Mouse (Mus musculus) kidney, postnatal 36 days (tissue): ENCODE data around the gene Fam168a.
"Not testable (repeated sequence)": the region's sequence is repeated elsewhere in the genome, so short reads cannot be mapped to it uniquely, and the experiment has no call there.

Experiments used
- DNase-seq, 2 experiments: peaks; one replicate each; pipeline ENCODE4 v3.0.0; 2021 to 2022; ENCODE audit warnings: mixed read lengths in 2 of 2

Gene Fam168a

GRCm38 (mm10) chr7:100706883-100707480, 547 bp downstream of the Fam168a start:
- DNase-seq, result peak in 1 of 2 experiments; percentile 3

DNA sequence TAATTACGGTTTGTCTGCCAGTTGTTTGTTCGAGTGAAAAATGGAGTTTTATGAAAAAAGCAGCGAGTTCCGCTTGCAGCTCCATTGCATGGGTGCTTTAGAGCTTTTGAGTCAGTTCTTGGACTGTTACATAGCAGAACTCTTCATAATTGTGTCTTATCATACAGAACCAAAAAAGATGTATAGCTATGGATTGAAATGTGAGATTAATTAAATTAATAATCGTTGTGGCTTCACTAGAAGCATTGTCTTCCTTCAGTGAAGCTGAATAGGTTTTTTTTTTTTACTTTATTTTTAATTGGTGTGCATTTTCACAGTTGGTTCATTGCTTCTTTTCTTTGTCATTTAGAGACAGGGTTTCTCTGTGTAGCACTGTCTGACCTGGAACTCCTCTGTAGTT, 12.3 kb downstream of the Fam168a start:
- DNase-seq, result no peak

DNA sequence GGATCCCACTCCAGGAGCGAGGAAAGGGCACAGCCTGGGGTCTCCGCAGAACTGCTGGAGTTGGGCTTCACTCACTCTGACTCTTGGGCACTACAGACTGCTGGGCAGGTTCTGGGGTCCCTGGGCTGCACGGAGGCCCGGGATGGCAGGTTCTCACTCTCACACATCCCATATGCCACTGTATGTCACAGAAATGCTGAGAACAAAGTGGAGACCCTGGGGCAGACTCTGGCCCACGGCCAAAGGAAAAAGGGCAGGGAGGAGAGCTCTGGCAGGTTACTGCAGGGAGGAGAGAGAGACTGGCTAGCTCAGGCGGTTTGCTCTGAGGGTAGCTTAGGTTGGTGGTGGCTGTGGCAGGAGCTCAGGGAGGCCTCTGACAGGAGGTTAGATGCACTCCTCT, 15.8 kb downstream of the Fam168a start:
- DNase-seq, result no peak

DNA sequence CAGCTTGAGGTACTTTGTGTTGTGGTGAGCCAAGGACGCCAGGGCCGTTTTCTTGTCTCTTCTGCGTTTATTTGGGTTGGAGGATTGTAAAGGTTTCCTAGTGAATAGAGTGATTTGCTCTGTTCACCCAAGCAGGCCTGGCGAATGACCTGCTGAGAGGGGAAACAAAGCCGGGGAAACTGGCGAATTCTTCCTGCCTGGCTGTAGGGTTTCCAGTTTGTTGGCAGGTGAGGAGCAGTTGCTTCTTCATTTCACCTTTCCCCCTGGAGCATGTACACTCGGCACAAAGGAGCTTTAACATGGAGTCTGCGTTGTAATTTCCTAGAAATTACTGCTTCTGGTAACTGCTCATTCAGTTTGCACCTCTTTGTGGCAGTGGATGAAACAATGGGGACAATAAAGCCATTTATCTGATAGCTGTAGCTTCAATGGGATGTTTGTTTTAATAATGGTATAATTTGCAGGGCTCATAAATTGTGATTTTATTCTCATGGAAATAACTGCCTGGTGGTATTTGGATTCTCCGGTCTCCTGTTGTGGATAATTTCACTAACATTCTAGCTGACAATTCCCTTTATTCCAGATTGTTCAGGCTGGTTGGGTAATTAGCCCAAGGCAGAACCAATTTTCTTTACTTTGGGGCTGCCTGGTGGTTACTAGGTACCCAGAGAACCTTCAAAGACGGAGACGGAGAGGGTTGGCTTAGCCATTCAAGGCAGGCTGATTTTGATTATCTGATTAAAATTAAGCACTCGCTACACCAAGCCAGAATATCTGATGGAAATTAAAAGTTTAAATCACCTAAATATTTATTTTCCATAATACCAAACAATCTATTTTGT, 17.2 kb downstream of the Fam168a start:
- no peak for DNase-seq

DNA sequence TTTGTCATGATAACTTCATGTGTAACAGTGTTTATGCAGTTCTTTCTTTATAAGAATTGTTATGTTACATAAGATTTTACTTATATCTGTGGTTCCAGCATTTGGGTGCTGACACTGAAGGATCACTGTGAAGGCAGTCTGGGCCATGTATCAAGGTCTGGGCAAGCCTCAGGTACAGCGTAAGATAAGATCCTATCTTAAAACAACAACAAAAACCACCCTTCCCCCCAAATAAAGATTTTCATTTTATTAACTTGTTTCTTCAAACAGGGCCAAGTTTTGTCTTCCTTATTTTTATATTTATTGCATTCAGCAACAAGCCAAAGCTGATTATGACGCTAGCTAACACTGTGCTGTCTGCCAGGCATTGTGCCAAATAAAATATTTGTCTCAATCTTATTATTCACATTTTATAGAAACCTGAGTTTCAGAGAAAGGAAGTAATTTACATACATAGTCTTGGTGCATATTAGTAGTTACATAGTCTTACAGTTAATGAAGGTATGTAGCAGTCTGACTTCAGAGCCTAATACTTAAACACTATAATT, 21.2 kb downstream of the Fam168a start:
- peak in 1 of 2 experiments; percentile 5 for DNase-seq

- no peak for DNase-seq
These were observed 23.3 kb downstream of the Fam168a start for GRCm38 (mm10) chr7:100729778-100730177.

DNA sequence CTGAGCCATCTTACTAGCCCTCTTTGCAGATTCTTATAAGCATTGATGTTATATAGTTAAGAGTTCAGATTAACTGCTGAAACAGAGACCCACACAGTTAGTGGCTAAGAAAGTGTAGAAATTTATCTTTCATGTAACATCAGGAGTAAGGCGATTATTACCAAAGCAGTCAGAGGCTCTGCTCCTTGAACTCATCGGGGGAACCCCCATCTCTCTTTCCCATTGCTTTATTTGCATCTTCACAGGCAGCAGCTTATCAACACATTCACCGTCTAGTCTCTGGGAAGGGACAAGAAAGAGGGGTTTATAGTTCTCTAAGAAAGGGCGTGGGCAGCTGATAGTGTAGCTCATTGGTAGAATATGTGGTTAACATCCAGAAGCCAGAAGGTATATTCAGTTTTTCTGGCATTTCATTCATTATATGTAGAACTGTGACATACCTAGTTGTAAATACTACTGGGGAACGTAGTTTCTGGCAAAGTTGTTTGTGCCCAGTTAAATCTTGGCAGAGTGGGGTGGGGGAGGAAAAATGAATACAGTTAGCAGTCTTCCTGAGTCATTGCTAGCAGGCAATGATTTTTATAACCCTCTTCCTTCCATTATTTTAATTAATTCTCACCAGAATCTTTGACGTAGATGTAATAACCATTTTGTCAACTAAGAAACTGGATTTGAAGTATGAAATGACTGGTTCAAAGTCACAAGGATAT, 26.1 kb downstream of the Fam168a start:
- no peak for DNase-seq

- peak in 1 of 2 experiments; percentile 5 for DNase-seq
These were observed 26.8 kb downstream of the Fam168a start for GRCm38 (mm10) chr7:100733051-100733813.

GRCm38 (mm10) chr7:100734201-100734600, 27.8 kb downstream of the Fam168a start:
- DNase-seq, result no peak

DNA sequence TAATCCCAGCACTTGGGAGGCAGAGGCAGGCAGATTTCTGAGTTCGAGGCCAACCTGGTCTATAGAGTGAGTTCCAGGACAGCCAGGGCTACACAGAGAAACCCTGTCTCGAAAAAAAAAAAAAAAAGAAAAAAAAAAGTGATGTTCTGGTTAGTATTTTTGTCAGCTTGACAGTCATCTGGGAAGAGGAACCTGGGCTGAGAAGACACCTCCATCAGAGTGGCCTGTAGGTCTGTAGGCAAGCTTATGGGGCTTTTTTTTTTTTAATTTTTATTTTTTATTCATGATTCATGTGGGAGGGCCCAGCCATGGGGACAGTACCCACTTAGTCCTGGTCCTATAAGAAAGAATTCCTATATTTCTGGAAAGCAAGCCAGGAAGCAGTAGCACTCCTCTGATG, 28.5 kb downstream of the Fam168a start:
- not testable (repeated sequence) for DNase-seq

DNA sequence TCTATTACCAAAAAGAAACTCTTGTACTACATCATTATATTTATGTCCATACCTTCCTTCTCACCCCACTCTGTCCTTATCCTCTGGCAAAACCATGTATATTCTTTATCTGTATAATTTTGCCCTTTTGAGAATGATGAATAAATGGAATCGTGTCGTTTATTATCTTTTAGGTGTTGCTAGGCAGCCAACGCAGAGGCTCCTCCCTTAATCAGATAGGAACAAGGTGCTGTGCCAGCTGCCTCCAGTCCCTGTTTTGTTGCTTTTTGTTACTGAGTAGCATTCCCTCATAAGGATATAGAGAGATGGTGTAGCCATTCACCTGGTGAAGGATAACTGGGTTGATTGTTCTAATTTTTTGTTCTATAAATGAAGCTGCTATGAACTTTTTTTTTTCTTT, 29.7 kb downstream of the Fam168a start:
- DNase-seq, result no peak

- no peak for DNase-seq
These were observed 37.9 kb downstream of the Fam168a start for GRCm38 (mm10) chr7:100744372-100744771.

DNA sequence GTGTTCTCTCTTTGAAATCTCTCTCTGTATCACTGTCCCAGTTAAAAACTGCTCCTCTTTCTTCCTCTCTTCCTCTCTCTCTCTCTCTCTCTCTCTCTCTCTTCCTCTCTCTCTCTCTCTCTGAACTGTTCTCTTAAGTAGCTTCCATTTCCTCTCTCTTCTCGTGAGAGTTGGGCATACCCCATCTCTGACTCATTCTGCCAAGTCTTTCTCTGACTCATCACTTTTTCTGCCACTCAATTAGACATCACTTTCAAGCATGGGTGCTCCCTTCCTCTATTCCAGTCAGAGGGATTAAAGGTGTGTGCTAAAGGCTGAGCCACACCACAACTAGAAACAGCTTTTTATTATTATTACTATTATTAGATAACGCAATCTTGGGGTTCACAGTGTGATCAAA, 43.7 kb downstream of the Fam168a start:
- no peak for DNase-seq

DNA sequence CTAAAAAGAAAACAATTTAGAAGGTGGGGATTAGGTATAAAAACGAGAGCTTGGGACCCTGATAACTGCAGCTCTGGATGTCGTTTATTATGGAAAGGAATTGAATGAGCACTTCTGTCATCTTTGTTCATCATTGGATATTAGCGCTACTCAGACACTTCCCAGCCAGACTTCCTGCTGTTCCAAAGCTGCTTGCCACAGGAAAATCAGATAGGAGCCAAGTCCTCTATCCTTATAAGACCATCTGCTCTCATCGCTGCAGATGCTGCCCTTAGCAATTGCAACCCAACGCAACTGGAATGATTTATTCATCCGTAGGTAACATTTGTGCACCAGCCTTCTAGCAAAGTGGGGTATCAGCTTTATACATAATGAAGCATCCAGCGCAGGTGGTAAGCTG, 52.3 kb downstream of the Fam168a start:
- no peak for DNase-seq

DNA sequence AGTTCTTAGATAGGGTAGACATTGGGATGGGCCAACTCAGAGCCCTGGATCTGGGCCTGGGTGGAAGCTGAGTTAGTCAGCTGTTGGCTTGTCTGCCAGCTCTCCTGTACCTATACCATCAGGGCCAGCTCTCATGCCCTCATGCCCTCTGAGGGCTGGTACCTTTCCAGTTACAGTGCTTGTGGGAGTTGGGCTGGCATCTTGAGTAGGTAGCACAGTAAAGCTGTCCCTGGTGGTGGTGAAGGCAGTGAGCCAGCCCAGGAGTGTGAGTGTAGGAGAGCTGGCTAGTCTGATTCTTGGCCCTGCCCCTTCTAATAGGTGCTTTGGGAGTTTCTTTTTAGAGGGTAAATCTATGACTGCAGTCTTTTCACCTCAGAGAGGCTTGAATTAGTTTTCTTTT, 56.3 kb downstream of the Fam168a start:
- peak in 1 of 2 experiments; percentile 9 for DNase-seq

DNA sequence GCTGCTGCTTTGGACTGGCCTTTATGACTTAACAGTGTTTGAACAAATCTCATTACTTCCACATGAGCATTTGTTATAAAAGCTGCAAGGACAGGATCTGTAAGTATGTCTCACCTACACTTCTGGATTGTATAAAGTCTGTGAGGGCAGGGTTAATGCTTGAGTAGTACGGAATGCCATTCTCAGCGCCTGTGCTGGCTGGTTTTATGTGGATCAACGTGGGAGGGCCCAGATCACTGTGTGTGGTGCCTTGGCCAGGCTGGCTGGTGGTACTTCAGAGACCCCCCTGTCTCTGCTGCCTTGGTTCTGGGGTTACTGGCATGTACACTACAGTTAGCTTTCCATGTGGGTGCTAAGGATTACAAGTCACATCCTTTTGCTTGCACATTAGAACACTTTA, 61.1 kb downstream of the Fam168a start:
- DNase-seq, result no peak

DNA sequence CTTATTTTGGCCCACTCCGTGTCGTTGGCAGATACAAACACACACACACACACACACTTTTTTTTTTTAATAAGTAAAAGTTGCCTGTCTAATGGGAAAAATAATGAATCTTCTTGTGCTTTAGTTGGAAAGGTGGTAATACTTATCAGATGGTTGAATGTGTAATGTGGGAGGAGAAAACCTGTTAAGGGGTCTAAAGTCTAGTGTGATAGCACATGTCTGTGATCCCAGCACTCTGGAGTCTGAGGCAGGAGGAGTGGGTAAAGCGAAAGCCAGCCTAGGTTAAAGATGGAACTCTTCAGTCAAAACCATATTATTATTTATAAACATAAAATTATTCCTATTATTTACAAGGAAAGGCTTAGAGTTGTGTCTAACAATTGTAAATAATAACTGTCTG, 61.6 kb downstream of the Fam168a start:
- no peak for DNase-seq

- no peak for DNase-seq
These were observed 63.2 kb downstream of the Fam168a start for GRCm38 (mm10) chr7:100769534-100770083.

DNA sequence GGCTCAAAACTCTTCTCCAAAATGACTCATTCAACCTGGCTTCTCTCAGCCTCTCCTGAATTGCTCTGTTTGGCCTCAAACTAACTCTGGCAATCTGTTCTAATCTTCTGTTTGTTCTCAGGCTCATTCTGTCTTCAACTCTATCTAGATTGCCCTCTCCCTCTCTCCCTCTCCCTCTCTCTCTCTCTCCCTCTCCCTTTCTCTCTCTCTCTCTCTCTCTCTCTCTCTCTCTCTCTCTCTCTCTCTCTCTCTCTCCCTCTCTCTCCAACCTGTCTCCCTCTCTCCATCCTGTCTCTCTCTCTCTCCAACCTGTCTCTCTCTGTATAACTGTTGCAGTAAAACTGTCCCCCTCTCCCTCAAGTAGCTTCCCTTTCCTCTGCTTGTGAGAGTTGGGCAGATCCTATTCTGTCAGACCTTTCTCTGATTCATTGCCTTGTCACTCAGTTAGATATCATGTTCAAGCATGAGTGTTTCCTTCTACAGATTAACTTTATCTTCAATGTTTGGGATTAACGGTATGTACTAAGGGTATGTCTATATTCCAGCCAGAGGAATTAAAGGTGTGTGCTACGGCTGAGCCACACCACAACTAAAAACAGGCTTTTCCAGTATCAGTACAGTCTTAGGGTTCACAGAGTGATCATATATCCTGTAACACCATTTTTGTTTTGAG, 64.4 kb downstream of the Fam168a start:
- DNase-seq, result no peak

DNA sequence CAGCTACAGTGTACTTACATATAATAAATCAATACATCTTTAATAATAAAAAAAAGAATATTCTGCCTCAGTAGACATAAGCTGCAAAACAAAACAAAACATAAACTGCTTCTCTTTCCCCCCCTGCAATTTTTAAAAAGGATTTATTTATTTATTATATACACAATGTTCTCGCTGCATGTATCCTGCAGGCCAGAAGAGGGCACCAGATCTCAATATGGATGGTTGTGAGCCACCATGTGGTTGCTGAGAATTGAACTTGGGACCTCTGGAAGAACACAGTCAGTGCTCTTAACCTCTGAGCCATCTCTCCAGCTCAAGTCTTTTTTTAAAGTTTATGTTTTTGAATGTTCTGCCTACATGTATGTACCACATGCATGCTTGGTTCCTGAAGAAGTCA, 67.8 kb downstream of the Fam168a start:
- DNase-seq, result no peak

GRCm38 (mm10) chr7:100775810-100776209, 69.4 kb downstream of the Fam168a start:
- DNase-seq, result no peak

GRCm38 (mm10) chr7:100780192-100780591, 73.8 kb downstream of the Fam168a start:
- DNase-seq, result no peak
